Mouse (Mus musculus): Measurements from ENCODE around the gene Tnni2. TPM values are rescaled to one million over a fixed set of nuclear protein-coding genes. Genes with fewer than 3 reads are reported as not detected.
"Not testable (repeated sequence)": the region's sequence is repeated elsewhere in the genome, so short reads cannot be mapped to it uniquely, and the experiment has no call there.

Tnni2 gene
- polyA plus RNA-seq, 1 experiment from 2014 or later = 1.3 TPM

- no peak overlapping the region for H3K4me2 ChIP-seq (ENCODE audit: low read depth, low read length, severe bottlenecking)
- H3K4me3 ChIP-seq (ENCODE audit: low read depth, low read length) = no peak overlapping the region
- no peaks in the 10 kb centered on the region for H3K27me3 ChIP-seq (ENCODE audit: control insufficient read depth, insufficient read depth, low read length)
- 0 out of 2 replicates have a peak, but pooled peaks have one; percentile 36 for ATAC-seq (replicated peaks; ENCODE audit: low FRiP score)
- no peak overlapping the region for H3K9ac ChIP-seq (ENCODE audit: low read length)
- 9% methylated on average over 7 of the region's 7 CpGs for WGBS
- H3K27ac ChIP-seq (ENCODE audit: low read depth, low read length) = no peak overlapping the region
- no peaks in the 10 kb centered on the region; the same call in 1 of the 2 replicates for H3K4me1 ChIP-seq (replicated peaks; ENCODE audit: control insufficient read depth, insufficient read depth, low read length)
- H3K9me3 ChIP-seq (ENCODE audit: control insufficient read depth, low read length) = no peaks in the 10 kb centered on the region
- peak; percentile 71 for DNase-seq (ENCODE audit: low spot score)
- no peaks in the 10 kb centered on the region for H3K36me3 ChIP-seq (ENCODE audit: control insufficient read depth, insufficient read depth, low read length)
Observed at GRCm38 (mm10) chr7:142400750-142401142, 40.9 kb upstream of the Tnni2 start.

- Histone ChIP-seq H3K4me1 (replicated peaks; ENCODE audit: control insufficient read depth, insufficient read depth, low read length) (no peaks in the 10 kb centered on the region; the same call in 1 of the 2 replicates), H3K4me3 (ENCODE audit: low read depth, low read length) (no peak overlapping the region), H3K9me3 (ENCODE audit: control insufficient read depth, low read length) (no peaks in the 10 kb centered on the region), H3K27me3 (ENCODE audit: control insufficient read depth, insufficient read depth, low read length) (no peaks in the 10 kb centered on the region), H3K27ac (ENCODE audit: low read depth, low read length) (no peak overlapping the region), H3K4me2 (ENCODE audit: low read depth, low read length, severe bottlenecking) (no peak overlapping the region), H3K9ac (ENCODE audit: low read length) (no peak overlapping the region), H3K36me3 (ENCODE audit: control insufficient read depth, insufficient read depth, low read length) (no peaks in the 10 kb centered on the region)
- ATAC-seq (replicated peaks; ENCODE audit: low FRiP score) = no peak
- no peak for DNase-seq (ENCODE audit: low spot score)
- WGBS = 81% methylated on average over 4 of the region's 4 CpGs
Observed at GRCm38 (mm10) chr7:142403591-142403990, 38.0 kb upstream of the Tnni2 start.

GRCm38 (mm10) chr7:142405134-142405533, 36.5 kb upstream of the Tnni2 start:
- WGBS = 89% methylated on average over 5 of the region's 5 CpGs
- H3K27ac ChIP-seq (ENCODE audit: low read depth, low read length); H3K36me3 ChIP-seq (ENCODE audit: control insufficient read depth, insufficient read depth, low read length); H3K4me1 ChIP-seq (replicated peaks; ENCODE audit: control insufficient read depth, insufficient read depth, low read length); ATAC-seq (replicated peaks; ENCODE audit: low FRiP score); H3K4me2 ChIP-seq (ENCODE audit: low read depth, low read length, severe bottlenecking); H3K9me3 ChIP-seq (ENCODE audit: control insufficient read depth, low read length); H3K27me3 ChIP-seq (ENCODE audit: control insufficient read depth, insufficient read depth, low read length); H3K4me3 ChIP-seq (ENCODE audit: low read depth, low read length); H3K9ac ChIP-seq (ENCODE audit: low read length); DNase-seq (ENCODE audit: low spot score): not testable (repeated sequence)

GRCm38 (mm10) chr7:142407935-142408334, 33.7 kb upstream of the Tnni2 start:
- no peak overlapping the region for H3K27ac ChIP-seq (ENCODE audit: low read depth, low read length)
- H3K36me3 ChIP-seq (ENCODE audit: control insufficient read depth, insufficient read depth, low read length) = no peaks in the 10 kb centered on the region
- H3K9me3 ChIP-seq (ENCODE audit: control insufficient read depth, low read length) = no peaks in the 10 kb centered on the region
- no peaks in the 10 kb centered on the region for H3K4me1 ChIP-seq (replicated peaks; ENCODE audit: control insufficient read depth, insufficient read depth, low read length)
- no peak for ATAC-seq (replicated peaks; ENCODE audit: low FRiP score)
- no peaks in the 10 kb centered on the region for H3K27me3 ChIP-seq (ENCODE audit: control insufficient read depth, insufficient read depth, low read length)
- no peak for DNase-seq (ENCODE audit: low spot score)
- H3K9ac ChIP-seq (ENCODE audit: low read length) = no peak overlapping the region
- no peak overlapping the region for H3K4me2 ChIP-seq (ENCODE audit: low read depth, low read length, severe bottlenecking)
- H3K4me3 ChIP-seq (ENCODE audit: low read depth, low read length) = no peak overlapping the region
- WGBS = 73% methylated on average over 4 of the region's 4 CpGs

- Histone ChIP-seq H3K4me1 (replicated peaks; ENCODE audit: control insufficient read depth, insufficient read depth, low read length) (no peaks in the 10 kb centered on the region), H3K9me3 (ENCODE audit: control insufficient read depth, low read length) (no peaks in the 10 kb centered on the region), H3K4me3 (ENCODE audit: low read depth, low read length) (no peak overlapping the region), H3K9ac (ENCODE audit: low read length) (no peak overlapping the region), H3K4me2 (ENCODE audit: low read depth, low read length, severe bottlenecking) (no peak overlapping the region), H3K27ac (ENCODE audit: low read depth, low read length) (no peak overlapping the region), H3K27me3 (ENCODE audit: control insufficient read depth, insufficient read depth, low read length) (no peaks in the 10 kb centered on the region), H3K36me3 (ENCODE audit: control insufficient read depth, insufficient read depth, low read length) (no peaks in the 10 kb centered on the region)
- WGBS = 88% methylated on average over 8 of the region's 8 CpGs
- ATAC-seq (replicated peaks; ENCODE audit: low FRiP score) (no peak), DNase-seq (ENCODE audit: low spot score) (no peak)
Observed at GRCm38 (mm10) chr7:142408686-142409085, 32.9 kb upstream of the Tnni2 start.

- Histone ChIP-seq H3K27me3 (ENCODE audit: control insufficient read depth, insufficient read depth, low read length) (no peaks in the 10 kb centered on the region), H3K36me3 (ENCODE audit: control insufficient read depth, insufficient read depth, low read length) (no peaks in the 10 kb centered on the region), H3K4me1 (replicated peaks; ENCODE audit: control insufficient read depth, insufficient read depth, low read length) (no peaks in the 10 kb centered on the region), H3K4me2 (ENCODE audit: low read depth, low read length, severe bottlenecking) (no peak overlapping the region), H3K9me3 (ENCODE audit: control insufficient read depth, low read length) (no peaks in the 10 kb centered on the region), H3K27ac (ENCODE audit: low read depth, low read length) (no peak overlapping the region), H3K9ac (ENCODE audit: low read length) (no peak overlapping the region), H3K4me3 (ENCODE audit: low read depth, low read length) (no peak overlapping the region)
- ATAC-seq (replicated peaks; ENCODE audit: low FRiP score) = no peak
- DNase-seq (ENCODE audit: low spot score) = no peak
- 85% methylated on average over 3 of the region's 3 CpGs for WGBS
Observed at GRCm38 (mm10) chr7:142409603-142410002, 32.0 kb upstream of the Tnni2 start.

- H3K27ac ChIP-seq (ENCODE audit: low read depth, low read length) = no peak overlapping the region
- no peaks in the 10 kb centered on the region for H3K27me3 ChIP-seq (ENCODE audit: control insufficient read depth, insufficient read depth, low read length)
- no peaks in the 10 kb centered on the region for H3K4me1 ChIP-seq (replicated peaks; ENCODE audit: control insufficient read depth, insufficient read depth, low read length)
- WGBS = 94% methylated on average over 6 of the region's 6 CpGs
- ATAC-seq (replicated peaks; ENCODE audit: low FRiP score) (no peak), DNase-seq (ENCODE audit: low spot score) (no peak)
- H3K9ac ChIP-seq (ENCODE audit: low read length) = no peak overlapping the region
- H3K4me3 ChIP-seq (ENCODE audit: low read depth, low read length) = no peak overlapping the region
- no peaks in the 10 kb centered on the region for H3K36me3 ChIP-seq (ENCODE audit: control insufficient read depth, insufficient read depth, low read length)
- H3K4me2 ChIP-seq (ENCODE audit: low read depth, low read length, severe bottlenecking) = no peak overlapping the region
- no peaks in the 10 kb centered on the region for H3K9me3 ChIP-seq (ENCODE audit: control insufficient read depth, low read length)
Observed at GRCm38 (mm10) chr7:142413285-142413684, 28.3 kb upstream of the Tnni2 start.

GRCm38 (mm10) chr7:142415314-142415713, 26.3 kb upstream of the Tnni2 start:
- H3K9me3 ChIP-seq (ENCODE audit: control insufficient read depth, low read length) = no peaks in the 10 kb centered on the region
- H3K27ac ChIP-seq (ENCODE audit: low read depth, low read length) = no peak overlapping the region
- ATAC-seq (replicated peaks; ENCODE audit: low FRiP score) (no peak), DNase-seq (ENCODE audit: low spot score) (no peak)
- no peak overlapping the region for H3K9ac ChIP-seq (ENCODE audit: low read length)
- no peak overlapping the region for H3K4me2 ChIP-seq (ENCODE audit: low read depth, low read length, severe bottlenecking)
- H3K36me3 ChIP-seq (ENCODE audit: control insufficient read depth, insufficient read depth, low read length) = no peaks in the 10 kb centered on the region
- no peak overlapping the region for H3K4me3 ChIP-seq (ENCODE audit: low read depth, low read length)
- 65% methylated on average over 4 of the region's 4 CpGs for WGBS
- no peaks in the 10 kb centered on the region for H3K27me3 ChIP-seq (ENCODE audit: control insufficient read depth, insufficient read depth, low read length)
- no peaks in the 10 kb centered on the region for H3K4me1 ChIP-seq (replicated peaks; ENCODE audit: control insufficient read depth, insufficient read depth, low read length)

- H3K4me3 ChIP-seq (ENCODE audit: low read depth, low read length) = no peak overlapping the region
- no peak overlapping the region for H3K9ac ChIP-seq (ENCODE audit: low read length)
- H3K27me3 ChIP-seq (ENCODE audit: control insufficient read depth, insufficient read depth, low read length) = no peaks in the 10 kb centered on the region
- no peak overlapping the region for H3K27ac ChIP-seq (ENCODE audit: low read depth, low read length)
- ATAC-seq (replicated peaks; ENCODE audit: low FRiP score) = no peak
- no peak overlapping the region for H3K4me2 ChIP-seq (ENCODE audit: low read depth, low read length, severe bottlenecking)
- H3K36me3 ChIP-seq (ENCODE audit: control insufficient read depth, insufficient read depth, low read length) = no peaks in the 10 kb centered on the region
- no peaks in the 10 kb centered on the region for H3K4me1 ChIP-seq (replicated peaks; ENCODE audit: control insufficient read depth, insufficient read depth, low read length)
- no peak for DNase-seq (ENCODE audit: low spot score)
- 70% methylated on average over 3 of the region's 3 CpGs for WGBS
- H3K9me3 ChIP-seq (ENCODE audit: control insufficient read depth, low read length) = no peaks in the 10 kb centered on the region
Observed at GRCm38 (mm10) chr7:142416225-142416624, 25.4 kb upstream of the Tnni2 start.

Data from forebrain, embryonic 11.5 days (tissue).